Mouse (Mus musculus): ENCODE results near the gene Lyl1.

Lyl1 gene

GRCm38 (mm10) chr8:84722850-84723570 lies 21.8 kb downstream of the Lyl1 start, which contains the start of gene G430095P16Rik:
Gene G430095P16Rik, plus strand, starts transcription at chr8:84723007.
- peak; percentile 80 for DNase-seq (ENCODE audit: low spot score)

- DNase-seq (ENCODE audit: low spot score): peak; percentile 29
These were observed 22.3 kb downstream of the Lyl1 start for GRCm38 (mm10) chr8:84723571-84723900.

GRCm38 (mm10) chr8:84724683-84725082 lies 23.4 kb downstream of the Lyl1 start:
- no peak for DNase-seq (ENCODE audit: low spot score)

GRCm38 (mm10) chr8:84725246-84725940 lies 24.1 kb downstream of the Lyl1 start:
- no peak for DNase-seq (ENCODE audit: low spot score)

GRCm38 (mm10) chr8:84725941-84726259 lies 24.6 kb downstream of the Lyl1 start:
- DNase-seq (ENCODE audit: low spot score): no peak

GRCm38 (mm10) chr8:84728474-84728873 lies 27.2 kb downstream of the Lyl1 start:
- DNase-seq (ENCODE audit: low spot score): no peak

GRCm38 (mm10) chr8:84729921-84730362 lies 28.7 kb downstream of the Lyl1 start:
- DNase-seq (ENCODE audit: low spot score): no peak

- no peak for DNase-seq (ENCODE audit: low spot score)
These were observed 29.5 kb downstream of the Lyl1 start for GRCm38 (mm10) chr8:84730541-84731370.

GRCm38 (mm10) chr8:84731371-84732177 lies 30.3 kb downstream of the Lyl1 start:
- no peak for DNase-seq (ENCODE audit: low spot score)

GRCm38 (mm10) chr8:84732545-84732944 lies 31.3 kb downstream of the Lyl1 start:
- no peak for DNase-seq (ENCODE audit: low spot score)

- DNase-seq (ENCODE audit: low spot score): no peak
These were observed 31.7 kb downstream of the Lyl1 start for GRCm38 (mm10) chr8:84732996-84733395.

- no peak for DNase-seq (ENCODE audit: low spot score)
These were observed 32.7 kb downstream of the Lyl1 start for GRCm38 (mm10) chr8:84733959-84734358.

GRCm38 (mm10) chr8:84734680-84735079 lies 33.4 kb downstream of the Lyl1 start:
- DNase-seq (ENCODE audit: low spot score): no peak

- no peak for DNase-seq (ENCODE audit: low spot score)
These were observed 34.3 kb downstream of the Lyl1 start for GRCm38 (mm10) chr8:84735597-84735996.

GRCm38 (mm10) chr8:84736521-84736920 lies 35.3 kb downstream of the Lyl1 start:
- no peak for DNase-seq (ENCODE audit: low spot score)

GRCm38 (mm10) chr8:84737608-84738007 lies 36.4 kb downstream of the Lyl1 start:
- peak; percentile 81 for DNase-seq (ENCODE audit: low spot score)

GRCm38 (mm10) chr8:84738266-84738665 lies 37.0 kb downstream of the Lyl1 start:
- DNase-seq (ENCODE audit: low spot score): no peak

GRCm38 (mm10) chr8:84738715-84739400 lies 37.6 kb downstream of the Lyl1 start:
- no peak for DNase-seq (ENCODE audit: low spot score)

- no peak for DNase-seq (ENCODE audit: low spot score)
These were observed 38.1 kb downstream of the Lyl1 start for GRCm38 (mm10) chr8:84739401-84739742.

- no peak for DNase-seq (ENCODE audit: low spot score)
These were observed 39.9 kb downstream of the Lyl1 start for GRCm38 (mm10) chr8:84740895-84741843.

All from T-cell, adult 2 months (primary cell).